Mouse (Mus musculus): ENCODE results near the gene Il4i1.

The Il4i1 gene

GRCm38 (mm10) chr7:44818751-44819235 is 2.6 kb downstream of the Il4i1 start:
- in situ Hi-C loops (cut with MboI): loop anchor here (10.0 kb wide), 1 partner anchor 74 kb away; the partner anchor contains the start of gene Vrk3

GRCm38 (mm10) chr7:44819391-44819790 is 3.2 kb downstream of the Il4i1 start:
- in situ Hi-C loops (cut with MboI): loop anchor here (10.0 kb wide), 1 partner anchor 75 kb away; the partner anchor contains the start of gene Vrk3

DNA sequence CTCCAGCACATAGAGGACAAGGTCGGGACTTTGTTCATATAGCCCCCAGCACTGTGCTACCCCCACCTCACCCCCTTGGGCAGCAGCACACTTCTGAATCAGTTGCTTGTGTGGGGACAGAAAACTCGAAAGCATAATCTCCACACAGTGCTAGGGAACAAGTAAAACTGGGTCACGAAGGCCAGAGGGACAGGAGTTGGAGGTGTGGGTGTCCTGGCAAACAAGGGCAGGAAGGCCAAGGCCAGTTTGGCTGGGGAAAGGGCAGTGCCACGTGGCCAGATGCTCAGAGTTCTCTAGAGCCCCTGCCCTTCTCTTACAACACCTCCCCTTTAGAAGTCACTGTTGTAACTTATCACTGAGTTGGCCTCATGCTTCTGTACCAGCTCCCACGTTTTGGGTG is 3.7 kb downstream of the Il4i1 start:
- in situ Hi-C loops (cut with MboI): loop anchor here (10.0 kb wide), 1 partner anchor 75 kb away; the partner anchor contains the start of gene Vrk3

- in situ Hi-C loops (cut with MboI): no loop called here
These were observed 4.3 kb downstream of the Il4i1 start for GRCm38 (mm10) chr7:44820525-44820924.

GRCm38 (mm10) chr7:44821666-44822448 is 5.7 kb downstream of the Il4i1 start:
- in situ Hi-C loops (cut with MboI): no loop called here

- in situ Hi-C loops (cut with MboI): no loop called here
These were observed 7.2 kb downstream of the Il4i1 start for GRCm38 (mm10) chr7:44823409-44823808.

DNA sequence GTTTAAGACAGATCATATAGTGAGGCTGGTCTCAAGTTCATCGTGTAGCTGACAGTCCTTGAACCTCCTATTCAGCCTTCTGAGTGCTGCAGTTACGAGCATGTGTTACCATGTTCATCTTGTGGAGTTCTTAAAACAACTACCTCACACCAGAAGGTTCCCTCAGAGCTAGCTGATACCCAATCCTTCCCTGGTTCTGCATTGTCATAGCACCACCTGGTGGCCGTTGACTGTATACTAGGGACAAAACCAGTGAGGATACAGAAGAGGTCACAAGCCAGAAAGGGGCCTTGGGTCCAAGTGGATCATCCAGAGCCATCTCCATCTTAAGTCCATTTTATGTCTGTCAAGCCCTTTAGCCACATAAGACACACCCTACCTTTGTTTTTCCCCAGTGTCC is 8.7 kb downstream of the Il4i1 start:
- in situ Hi-C loops (cut with MboI): no loop called here

DNA sequence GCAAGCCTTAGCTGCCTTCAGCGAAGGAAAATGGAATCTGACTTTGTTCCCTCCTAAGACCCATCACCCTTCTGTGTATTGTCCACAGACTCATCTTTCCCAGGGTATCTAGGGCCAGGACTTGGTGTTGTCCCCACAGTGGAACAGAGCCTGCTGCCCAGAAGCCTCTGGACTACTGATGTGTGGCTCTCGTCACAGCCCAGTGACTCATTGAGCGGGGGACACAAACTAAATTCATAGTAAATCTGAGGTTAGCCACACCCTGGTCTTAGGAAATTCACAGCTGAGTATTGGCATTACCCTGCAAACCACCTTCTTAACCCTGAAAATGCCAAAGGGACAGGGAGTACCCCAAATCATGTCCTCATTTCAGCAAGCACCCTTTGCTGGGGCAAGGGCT is 10.6 kb downstream of the Il4i1 start:
- in situ Hi-C loops (cut with MboI): no loop called here

DNA sequence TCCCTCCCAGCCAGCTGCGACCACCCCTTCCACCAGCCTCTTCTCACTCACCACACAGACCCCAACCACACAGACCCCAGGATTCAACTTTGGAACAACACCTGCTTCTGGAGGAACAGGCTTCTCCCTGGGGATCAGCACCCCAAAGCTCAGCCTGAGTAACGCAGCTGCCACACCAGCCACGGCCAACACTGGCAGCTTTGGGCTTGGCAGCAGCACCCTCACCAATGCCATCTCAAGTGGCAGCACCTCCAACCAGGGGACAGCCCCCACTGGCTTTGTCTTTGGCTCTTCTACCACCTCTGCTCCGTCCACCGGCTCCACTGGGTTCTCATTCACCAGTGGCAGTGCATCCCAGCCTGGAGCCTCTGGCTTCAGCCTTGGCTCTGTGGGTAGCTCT is 12.5 kb downstream of the Il4i1 start:
- in situ Hi-C loops (cut with MboI): no loop called here

DNA sequence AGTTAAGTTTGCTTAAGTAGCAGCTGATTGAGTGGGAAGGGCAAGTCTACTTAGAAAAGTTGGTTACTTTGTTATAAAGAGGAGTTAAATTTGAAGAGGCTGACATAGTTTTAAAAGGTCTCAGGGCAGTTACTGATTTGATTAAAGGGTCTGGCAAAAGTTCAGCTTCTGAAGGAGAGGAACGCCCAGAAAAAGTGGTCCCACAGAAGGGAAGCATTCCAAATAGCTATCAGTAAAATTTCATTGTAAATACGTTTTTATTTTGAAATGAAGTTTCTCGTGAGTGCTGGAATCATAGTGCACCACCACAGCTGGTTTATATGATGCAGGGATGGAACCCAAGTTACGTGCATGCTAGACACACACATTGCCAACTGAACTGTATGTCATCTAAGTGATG is 16.6 kb downstream of the Il4i1 start:
- in situ Hi-C loops (cut with MboI): loop anchor here (10.0 kb wide), 1 partner anchor 108 kb away; no protein-coding TSS in a partner anchor

DNA sequence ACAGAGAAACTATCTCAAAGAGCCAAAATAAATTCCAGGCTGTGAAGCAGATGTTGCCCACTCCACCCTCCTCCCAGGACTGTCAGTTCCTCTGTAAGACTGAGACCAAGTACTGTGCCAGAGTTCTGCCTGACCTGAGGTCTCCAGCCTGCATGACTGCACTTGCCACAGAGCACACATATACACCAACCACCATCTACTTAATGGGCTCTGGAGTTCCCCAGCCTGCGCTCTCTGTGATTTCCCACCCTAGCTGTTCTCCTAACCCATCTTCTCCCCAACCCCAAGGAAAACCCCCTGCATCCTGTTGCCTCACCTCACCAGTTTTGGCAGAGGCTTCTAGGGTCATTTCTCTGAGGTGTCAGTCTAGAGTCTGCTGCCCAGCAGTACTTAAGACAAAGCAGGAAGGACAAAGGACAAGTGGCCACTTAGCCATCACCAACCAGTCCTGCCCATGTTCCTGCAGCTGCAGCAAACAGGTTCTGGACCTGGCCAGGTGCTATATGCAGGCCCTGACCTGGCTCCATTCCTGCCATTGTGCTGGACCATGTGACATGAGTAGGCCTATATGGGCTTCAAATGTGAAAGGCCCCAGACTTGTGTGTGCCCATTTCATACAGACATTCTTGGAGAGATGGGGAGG is 19.3 kb downstream of the Il4i1 start:
- in situ Hi-C loops (cut with MboI): loop anchor here (10.0 kb wide), 1 partner anchor 111 kb away; no protein-coding TSS in a partner anchor

GRCm38 (mm10) chr7:44836016-44836404 is 19.8 kb downstream of the Il4i1 start:
- in situ Hi-C loops (cut with MboI): loop anchor here (10.0 kb wide), 1 partner anchor 111 kb away; no protein-coding TSS in a partner anchor

DNA sequence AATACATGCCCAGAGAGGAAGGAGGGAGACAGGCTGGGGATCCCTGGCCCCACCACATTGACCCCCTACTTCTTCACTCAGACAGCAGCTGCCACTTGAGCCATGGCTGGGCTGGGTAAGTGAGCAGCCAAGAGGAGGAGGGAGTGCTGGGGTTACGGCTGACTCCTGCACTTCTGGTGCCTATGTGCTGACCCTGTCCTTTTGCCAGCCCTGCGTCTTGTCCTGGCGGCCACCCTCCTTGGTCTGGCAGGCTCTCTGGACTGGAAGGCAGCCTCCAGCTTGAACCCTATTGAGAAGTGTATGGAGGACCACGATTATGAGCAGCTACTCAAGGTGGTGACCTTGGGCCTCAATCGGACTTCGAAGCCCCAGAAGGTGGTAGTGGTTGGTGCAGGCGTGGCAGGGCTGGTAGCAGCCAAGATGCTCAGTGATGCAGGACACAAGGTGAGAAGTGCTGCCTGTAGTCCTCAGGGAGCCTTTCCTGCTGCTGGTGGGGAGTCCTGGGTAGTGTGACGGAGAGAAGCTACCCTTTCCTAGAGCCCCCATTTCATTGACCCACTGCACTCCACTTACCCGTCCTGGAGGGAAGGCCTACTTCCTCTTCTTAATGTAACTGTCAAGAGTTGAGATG is 20.4 kb downstream of the Il4i1 start:
- in situ Hi-C loops (cut with MboI): loop anchor here (10.0 kb wide), 1 partner anchor 112 kb away; no protein-coding TSS in a partner anchor

DNA sequence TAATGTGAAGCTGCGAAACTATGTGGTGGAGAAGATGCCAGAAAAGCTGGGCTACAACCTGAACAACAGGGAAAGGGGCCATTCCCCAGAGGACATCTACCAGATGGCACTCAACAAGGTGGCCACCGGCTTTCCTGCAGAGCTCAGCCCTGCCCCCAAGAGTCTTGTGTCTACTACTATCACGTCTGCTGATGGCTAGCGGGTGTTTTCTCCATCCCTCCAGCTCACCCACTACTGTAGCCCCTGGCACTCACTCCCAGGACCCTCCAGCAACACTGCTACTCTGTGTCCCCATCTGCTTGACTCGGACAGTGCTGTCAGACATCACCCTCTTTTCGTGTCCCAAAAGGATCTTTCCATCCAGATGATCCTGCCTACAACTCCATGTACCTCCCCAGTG is 21.9 kb downstream of the Il4i1 start:
- in situ Hi-C loops (cut with MboI): loop anchor here (10.0 kb wide), 1 partner anchor 113 kb away; no protein-coding TSS in a partner anchor

DNA sequence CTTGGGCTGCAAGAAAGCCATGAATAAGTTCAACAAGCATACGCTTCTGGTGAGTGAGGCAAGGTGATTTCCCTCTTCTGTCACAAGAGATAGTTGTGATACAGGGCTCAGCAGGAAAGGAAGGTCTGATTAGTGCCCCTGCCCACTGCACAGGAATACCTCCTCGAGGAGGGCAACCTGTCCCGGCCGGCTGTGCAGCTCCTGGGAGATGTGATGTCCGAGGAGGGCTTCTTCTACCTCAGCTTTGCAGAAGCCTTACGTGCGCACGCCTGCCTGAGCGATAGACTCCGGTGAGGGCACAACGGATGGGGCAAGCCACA is 22.9 kb downstream of the Il4i1 start:
- in situ Hi-C loops (cut with MboI): loop anchor here (10.0 kb wide), 1 partner anchor 114 kb away; no protein-coding TSS in a partner anchor

DNA sequence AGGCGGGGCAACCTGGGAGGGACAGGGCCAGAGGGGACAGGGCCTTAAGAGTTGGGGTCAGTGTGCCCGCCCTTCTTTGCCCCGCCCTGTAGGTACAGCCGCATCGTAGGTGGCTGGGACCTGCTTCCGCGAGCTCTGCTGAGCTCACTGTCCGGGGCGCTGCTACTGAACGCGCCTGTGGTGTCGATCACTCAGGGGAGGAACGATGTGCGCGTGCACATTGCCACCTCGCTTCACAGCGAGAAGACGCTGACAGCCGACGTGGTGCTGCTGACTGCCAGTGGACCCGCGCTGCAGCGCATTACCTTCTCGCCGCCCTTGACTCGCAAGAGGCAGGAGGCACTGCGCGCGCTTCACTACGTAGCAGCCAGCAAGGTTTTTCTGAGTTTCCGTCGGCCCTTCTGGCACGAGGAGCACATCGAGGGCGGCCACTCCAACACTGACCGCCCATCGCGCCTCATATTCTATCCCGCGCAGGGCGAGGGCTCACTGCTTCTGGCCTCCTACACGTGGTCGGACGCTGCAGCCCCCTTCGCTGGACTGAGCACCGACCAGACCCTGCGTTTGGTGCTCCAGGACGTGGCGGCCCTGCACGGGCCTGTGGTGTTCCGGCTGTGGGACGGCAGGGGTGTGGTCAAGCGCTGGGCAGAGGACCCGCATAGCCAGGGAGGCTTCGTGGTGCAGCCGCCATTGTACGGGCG is 23.5 kb downstream of the Il4i1 start:
- in situ Hi-C loops (cut with MboI): loop anchor here (10.0 kb wide), 1 partner anchor 115 kb away; no protein-coding TSS in a partner anchor

GRCm38 (mm10) chr7:44840426-44840825 is 24.2 kb downstream of the Il4i1 start:
- in situ Hi-C loops (cut with MboI): no loop called here

DNA sequence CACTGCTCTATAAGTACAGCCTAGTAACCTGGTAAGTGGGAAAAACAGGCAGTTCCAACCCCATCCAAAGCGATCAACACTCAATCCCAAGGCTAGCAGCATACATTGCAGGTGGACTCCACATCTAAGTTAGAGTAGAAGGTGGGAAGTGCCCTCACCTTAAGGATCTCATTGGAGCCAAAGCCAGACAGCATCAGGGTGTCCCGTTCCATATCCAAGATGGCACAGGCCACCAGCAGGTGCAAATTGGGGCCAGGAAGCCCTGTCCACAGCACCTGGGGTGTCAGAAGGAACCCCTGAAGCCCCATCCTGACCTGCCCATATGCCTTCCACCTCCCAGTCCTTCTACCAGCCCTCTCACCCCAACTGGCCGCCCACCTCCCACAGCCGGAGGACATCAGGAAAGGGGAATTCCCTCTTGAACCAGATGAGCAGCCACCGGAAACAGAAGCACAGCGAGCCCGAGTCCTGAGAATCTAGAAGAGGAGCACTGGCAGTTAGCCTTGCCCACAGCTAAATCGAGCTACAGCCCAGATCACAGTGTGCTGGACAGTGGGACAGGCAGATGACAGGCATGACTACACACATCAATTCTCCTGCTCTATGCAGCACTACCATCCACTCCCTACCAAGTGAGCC is 25.8 kb downstream of the Il4i1 start:
- in situ Hi-C loops (cut with MboI): no loop called here

GRCm38 (mm10) chr7:44845006-44845405 is 28.8 kb downstream of the Il4i1 start:
- in situ Hi-C loops (cut with MboI): no loop called here

GRCm38 (mm10) chr7:44846804-44847203 is 30.6 kb downstream of the Il4i1 start:
- in situ Hi-C loops (cut with MboI): no loop called here

- in situ Hi-C loops (cut with MboI): no loop called here
These were observed 31.6 kb downstream of the Il4i1 start for GRCm38 (mm10) chr7:44847772-44848171.

Measured in mature B cell (primary cell).